Mouse (Mus musculus): ENCODE results near the gene Micu1. TPM values are rescaled to one million over a fixed set of nuclear protein-coding genes. Genes with fewer than 3 reads are reported as not detected.

Micu1 gene
- polyA plus RNA-seq, 1 experiment, result 76.8 TPM

DNA sequence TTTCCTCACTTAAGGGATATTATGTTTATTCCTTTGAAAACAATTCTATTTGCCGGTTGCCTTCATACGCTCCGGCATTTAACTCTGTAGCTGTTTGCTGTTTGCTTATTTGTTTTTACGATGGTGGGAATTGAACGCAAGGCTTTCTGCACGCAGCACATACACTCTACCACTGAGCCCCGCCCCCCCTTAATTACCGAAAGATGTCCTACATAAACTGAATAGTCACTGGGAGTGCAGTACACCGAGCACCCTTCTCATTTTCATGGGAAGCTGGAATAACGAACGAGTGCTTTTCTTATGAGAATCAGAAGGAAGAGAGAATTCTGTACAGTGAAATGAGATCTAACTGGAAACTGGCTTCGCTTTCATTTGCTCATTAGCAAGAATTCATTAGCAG is 41.1 kb downstream of the Micu1 start:
- DNase-seq, result no peak
- Histone ChIP-seq H3K4me3 (replicated peaks; ENCODE audit: extremely low read depth, low read depth, low read length) (no peak overlapping the region), H3K4me1 (ENCODE audit: control insufficient read depth, insufficient read depth, low read length) (no peaks in the 10 kb centered on the region)
- WGBS, result 96% methylated on average over 12 of the region's 12 CpGs
- TF ChIP-seq POLR2A (IDR thresholded peaks at IDR 0.05; ENCODE audit: borderline replicate concordance, extremely low read depth, low read depth, low read length) (no peak), CTCF (IDR thresholded peaks at IDR 0.05; ENCODE audit: insufficient read depth, low read length) (no peak)

GRCm38 (mm10) chr10:59743969-59744368 is 41.7 kb downstream of the Micu1 start:
- DNase-seq, result no peak
- Histone ChIP-seq H3K4me1 (ENCODE audit: control insufficient read depth, insufficient read depth, low read length) (no peaks in the 10 kb centered on the region), H3K4me3 (replicated peaks; ENCODE audit: extremely low read depth, low read depth, low read length) (no peak overlapping the region)
- 82% methylated on average over 5 of the region's 5 CpGs for WGBS
- TF ChIP-seq POLR2A (IDR thresholded peaks at IDR 0.05; ENCODE audit: borderline replicate concordance, extremely low read depth, low read depth, low read length) (no peak), CTCF (IDR thresholded peaks at IDR 0.05; ENCODE audit: insufficient read depth, low read length) (no peak)

- no peak for DNase-seq
- Histone ChIP-seq H3K4me1 (ENCODE audit: control insufficient read depth, insufficient read depth, low read length) (no peaks in the 10 kb centered on the region), H3K4me3 (replicated peaks; ENCODE audit: extremely low read depth, low read depth, low read length) (no peak overlapping the region)
- TF ChIP-seq CTCF (IDR thresholded peaks at IDR 0.05; ENCODE audit: insufficient read depth, low read length) (no peak), POLR2A (IDR thresholded peaks at IDR 0.05; ENCODE audit: borderline replicate concordance, extremely low read depth, low read depth, low read length) (no peak)
- WGBS, result 78% methylated on average over 7 of the region's 7 CpGs
Observed at GRCm38 (mm10) chr10:59747334-59747733, 45.1 kb downstream of the Micu1 start.

GRCm38 (mm10) chr10:59748699-59749200 is 46.5 kb downstream of the Micu1 start:
- no peak overlapping the region for H3K4me3 ChIP-seq (replicated peaks; ENCODE audit: extremely low read depth, low read depth, low read length)
- H3K4me1 ChIP-seq (ENCODE audit: control insufficient read depth, insufficient read depth, low read length), result no peaks in the 10 kb centered on the region
- TF ChIP-seq CTCF (IDR thresholded peaks at IDR 0.05; ENCODE audit: insufficient read depth, low read length) (no peak), POLR2A (IDR thresholded peaks at IDR 0.05; ENCODE audit: borderline replicate concordance, extremely low read depth, low read depth, low read length) (no peak)
- WGBS, result 47% methylated on average over 2 of the region's 2 CpGs
- no peak for DNase-seq

DNA sequence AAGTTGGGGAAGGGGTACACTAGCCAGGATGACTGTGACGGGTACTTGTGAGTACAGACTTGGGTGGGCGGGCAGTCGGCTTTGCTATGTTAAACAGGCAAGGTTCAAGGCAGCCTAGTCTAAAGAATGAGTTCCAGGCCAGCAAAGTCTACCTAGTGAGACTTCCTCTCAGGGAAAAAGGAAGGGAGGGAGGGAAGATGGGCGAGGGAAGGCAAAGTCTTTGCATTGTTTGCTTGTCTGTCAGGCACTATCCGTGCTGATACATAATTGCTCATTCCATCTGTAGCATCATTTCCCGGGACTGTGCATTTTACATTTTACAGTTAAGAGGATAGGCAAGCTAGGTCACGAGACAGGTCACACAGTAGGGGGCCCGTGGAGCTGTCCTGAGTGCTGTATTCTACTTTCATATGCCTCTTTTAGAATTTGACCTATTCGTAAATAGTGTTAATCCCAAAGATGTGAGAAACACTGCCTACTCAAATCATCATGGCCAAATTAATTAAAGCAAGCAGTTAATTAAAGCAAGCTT is 51.3 kb downstream of the Micu1 start:
- no peak for DNase-seq
- WGBS, result 77% methylated on average over 9 of the region's 9 CpGs
- Histone ChIP-seq H3K4me3 (replicated peaks; ENCODE audit: extremely low read depth, low read depth, low read length) (no peak overlapping the region), H3K4me1 (ENCODE audit: control insufficient read depth, insufficient read depth, low read length) (no peaks in the 10 kb centered on the region)
- TF ChIP-seq CTCF (IDR thresholded peaks at IDR 0.05; ENCODE audit: insufficient read depth, low read length), result no peak
- no peak for TF ChIP-seq POLR2A (IDR thresholded peaks at IDR 0.05; ENCODE audit: borderline replicate concordance, extremely low read depth, low read depth, low read length)

GRCm38 (mm10) chr10:59754104-59754503 is 51.8 kb downstream of the Micu1 start:
- 98% methylated on average over 1 of the region's 1 CpGs for WGBS
- DNase-seq, result no peak
- Histone ChIP-seq H3K4me1 (ENCODE audit: control insufficient read depth, insufficient read depth, low read length) (no peaks in the 10 kb centered on the region), H3K4me3 (replicated peaks; ENCODE audit: extremely low read depth, low read depth, low read length) (no peak overlapping the region)
- TF ChIP-seq CTCF (IDR thresholded peaks at IDR 0.05; ENCODE audit: insufficient read depth, low read length), result no peak
- no peak for TF ChIP-seq POLR2A (IDR thresholded peaks at IDR 0.05; ENCODE audit: borderline replicate concordance, extremely low read depth, low read depth, low read length)

DNA sequence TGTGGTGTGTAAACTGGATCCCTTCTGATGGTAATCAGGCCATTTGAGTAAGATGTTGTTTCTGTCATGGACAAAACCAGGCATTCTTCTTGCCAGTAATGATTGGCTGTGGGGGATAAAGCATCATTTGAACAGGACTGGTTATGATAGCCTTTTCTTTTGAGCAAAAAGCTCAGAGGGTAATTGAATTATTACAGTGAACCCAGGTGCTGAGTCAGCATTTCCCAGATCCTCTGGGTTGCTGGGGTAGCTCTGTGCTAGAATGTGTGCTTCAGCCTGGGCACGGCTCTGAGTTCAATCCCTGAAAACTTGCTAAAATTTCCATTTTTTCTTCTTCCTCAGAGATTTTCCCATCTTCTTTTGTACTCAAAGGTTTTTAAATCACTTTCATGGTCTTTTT is 52.6 kb downstream of the Micu1 start:
- 94% methylated on average over 1 of the region's 1 CpGs for WGBS
- no peak for TF ChIP-seq CTCF (IDR thresholded peaks at IDR 0.05; ENCODE audit: insufficient read depth, low read length)
- TF ChIP-seq POLR2A (IDR thresholded peaks at IDR 0.05; ENCODE audit: borderline replicate concordance, extremely low read depth, low read depth, low read length), result no peak

DNA sequence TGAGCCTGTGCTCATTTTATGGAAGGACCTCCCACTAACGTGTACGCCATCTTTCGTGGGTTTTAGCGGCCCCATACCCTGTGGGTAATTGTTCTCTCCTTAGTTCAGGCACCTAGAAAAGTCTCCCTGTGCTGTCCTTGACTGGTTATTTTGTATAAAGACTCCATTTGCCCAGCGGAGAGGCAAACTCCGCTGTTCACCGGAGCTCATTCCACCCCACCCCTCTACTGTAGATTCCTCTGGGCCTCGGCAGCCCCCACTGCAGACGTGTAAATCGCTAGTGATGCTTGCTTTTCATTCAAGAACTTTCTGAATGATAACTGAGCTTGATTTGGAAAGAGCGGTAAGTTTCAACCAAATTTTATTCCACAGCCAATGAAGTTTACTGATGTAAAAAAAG is 53.4 kb downstream of the Micu1 start:
- no peaks in the 10 kb centered on the region for H3K4me1 ChIP-seq (ENCODE audit: control insufficient read depth, insufficient read depth, low read length)
- H3K4me3 ChIP-seq (replicated peaks; ENCODE audit: extremely low read depth, low read depth, low read length), result no peak overlapping the region
- TF ChIP-seq CTCF (IDR thresholded peaks at IDR 0.05; ENCODE audit: insufficient read depth, low read length) (no peak), POLR2A (IDR thresholded peaks at IDR 0.05; ENCODE audit: borderline replicate concordance, extremely low read depth, low read depth, low read length) (no peak)
- DNase-seq, result no peak
- 88% methylated on average over 11 of the region's 11 CpGs for WGBS

More for the DNA sequence above, 52.6 kb downstream of the Micu1 start:
- no peak for DNase-seq
- Histone ChIP-seq H3K4me1 (ENCODE audit: control insufficient read depth, insufficient read depth, low read length) (no peaks in the 10 kb centered on the region), H3K4me3 (replicated peaks; ENCODE audit: extremely low read depth, low read depth, low read length) (no peak overlapping the region)

- no peak for DNase-seq
- Histone ChIP-seq H3K4me3 (replicated peaks; ENCODE audit: extremely low read depth, low read depth, low read length) (no peak overlapping the region), H3K4me1 (ENCODE audit: control insufficient read depth, insufficient read depth, low read length) (no peaks in the 10 kb centered on the region)
- TF ChIP-seq POLR2A (IDR thresholded peaks at IDR 0.05; ENCODE audit: borderline replicate concordance, extremely low read depth, low read depth, low read length), result no peak
- WGBS, result 72% methylated on average over 12 of the region's 12 CpGs
Observed at GRCm38 (mm10) chr10:59756090-59756489, 53.8 kb downstream of the Micu1 start.

DNA sequence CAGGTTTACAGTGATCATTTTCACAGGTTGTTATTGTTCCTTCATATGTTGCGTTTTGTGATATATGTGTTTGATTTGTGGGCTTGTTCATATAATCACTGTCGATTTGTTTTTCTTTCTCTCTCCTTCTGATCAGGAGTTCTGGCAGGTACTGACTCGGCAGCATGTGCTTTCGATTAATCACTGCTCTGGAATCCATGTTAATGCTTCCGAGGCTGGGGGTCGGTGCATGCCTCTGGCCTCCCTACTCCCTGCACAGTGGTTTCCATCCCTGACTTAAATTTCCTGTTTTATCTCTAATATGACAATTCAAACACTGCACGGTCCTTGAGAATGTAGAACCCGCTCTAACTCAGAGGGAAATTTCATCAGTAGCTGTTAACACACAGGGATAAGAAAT is 54.3 kb downstream of the Micu1 start:
- Histone ChIP-seq H3K4me3 (replicated peaks; ENCODE audit: extremely low read depth, low read depth, low read length) (no peak overlapping the region), H3K4me1 (ENCODE audit: control insufficient read depth, insufficient read depth, low read length) (no peaks in the 10 kb centered on the region)
- 61% methylated on average over 8 of the region's 8 CpGs for WGBS
- TF ChIP-seq POLR2A (IDR thresholded peaks at IDR 0.05; ENCODE audit: borderline replicate concordance, extremely low read depth, low read depth, low read length), result no peak
- TF ChIP-seq CTCF (IDR thresholded peaks at IDR 0.05; ENCODE audit: insufficient read depth, low read length), result no peak
- no peak for DNase-seq
